Mouse (Mus musculus): ENCODE measurements around the gene Ptprd. TPM values are rescaled to one million over a fixed set of nuclear protein-coding genes. Genes with fewer than 3 reads are reported as not detected.

Ptprd gene
- polyA plus RNA-seq, 1 experiment, result 1.2 TPM

- no peaks in the 10 kb centered on the region for H3K36me3 ChIP-seq (ENCODE audit: control insufficient read depth, insufficient read depth)
- no peaks in the 10 kb centered on the region for H3K79me2 ChIP-seq (ENCODE audit: control insufficient read depth, insufficient read depth)
- no peak for TF ChIP-seq CEBPB (IDR thresholded peaks at IDR 0.05; ENCODE audit: low read depth)
- TF ChIP-seq FOSL1 (IDR thresholded peaks at IDR 0.05; ENCODE audit: insufficient read depth, low read length, poor library complexity, severe bottlenecking), result no peak
- TF ChIP-seq MYOD1 (IDR thresholded peaks at IDR 0.05; ENCODE audit: control insufficient read depth, insufficient read length, low read depth), result no peak
- no peak for TF ChIP-seq CTCF (IDR thresholded peaks at IDR 0.05; ENCODE audit: control insufficient read depth, insufficient read depth, insufficient read length)
- no peak for TF ChIP-seq MAX (IDR thresholded peaks at IDR 0.05)
- no peak for TF ChIP-seq MYOG (IDR thresholded peaks at IDR 0.05; ENCODE audit: control insufficient read depth, extremely low read depth, insufficient read length)
- no peak for TF ChIP-seq USF1 (IDR thresholded peaks at IDR 0.05; ENCODE audit: low read depth)
- no peak overlapping the region for H3ac ChIP-seq (ENCODE audit: control insufficient read depth, insufficient read length, low read depth)
- H3K27me3 ChIP-seq (ENCODE audit: control insufficient read depth, insufficient read depth, insufficient read length), result no peaks in the 10 kb centered on the region
- no peaks in the 10 kb centered on the region for H3K79me3 ChIP-seq (ENCODE audit: low read depth)
- no peak overlapping the region for H3K4me3 ChIP-seq (ENCODE audit: insufficient read depth, poor library complexity, severe bottlenecking)
Measured at GRCm38 (mm10) chr4:76901692-76902091, 1310.1 kb downstream of the Ptprd start.

- Histone ChIP-seq H3K27me3 (ENCODE audit: control insufficient read depth, insufficient read depth, insufficient read length) (no peaks in the 10 kb centered on the region), H3ac (ENCODE audit: control insufficient read depth, insufficient read length, low read depth) (no peak overlapping the region), H3K79me3 (ENCODE audit: low read depth) (no peaks in the 10 kb centered on the region), H3K4me3 (ENCODE audit: insufficient read depth, poor library complexity, severe bottlenecking) (no peak overlapping the region), H3K36me3 (ENCODE audit: control insufficient read depth, insufficient read depth) (no peaks in the 10 kb centered on the region), H3K79me2 (ENCODE audit: control insufficient read depth, insufficient read depth) (no peaks in the 10 kb centered on the region)
- TF ChIP-seq MYOG (IDR thresholded peaks at IDR 0.05; ENCODE audit: control insufficient read depth, extremely low read depth, insufficient read length) (no peak), MAX (IDR thresholded peaks at IDR 0.05) (no peak), FOSL1 (IDR thresholded peaks at IDR 0.05; ENCODE audit: insufficient read depth, low read length, poor library complexity, severe bottlenecking) (no peak), CEBPB (IDR thresholded peaks at IDR 0.05; ENCODE audit: low read depth) (no peak), CTCF (IDR thresholded peaks at IDR 0.05; ENCODE audit: control insufficient read depth, insufficient read depth, insufficient read length) (no peak), MYOD1 (IDR thresholded peaks at IDR 0.05; ENCODE audit: control insufficient read depth, insufficient read length, low read depth) (no peak), USF1 (IDR thresholded peaks at IDR 0.05; ENCODE audit: low read depth) (no peak)
Measured at GRCm38 (mm10) chr4:76889669-76890068, 1322.1 kb downstream of the Ptprd start.

GRCm38 (mm10) chr4:76881610-76882009 lies 1330.2 kb downstream of the Ptprd start:
- Histone ChIP-seq H3K27me3 (ENCODE audit: control insufficient read depth, insufficient read depth, insufficient read length) (no peaks in the 10 kb centered on the region), H3K36me3 (ENCODE audit: control insufficient read depth, insufficient read depth) (no peaks in the 10 kb centered on the region), H3K79me2 (ENCODE audit: control insufficient read depth, insufficient read depth) (no peaks in the 10 kb centered on the region), H3K4me3 (ENCODE audit: insufficient read depth, poor library complexity, severe bottlenecking) (no peak overlapping the region), H3ac (ENCODE audit: control insufficient read depth, insufficient read length, low read depth) (no peak overlapping the region), H3K79me3 (ENCODE audit: low read depth) (no peaks in the 10 kb centered on the region)
- TF ChIP-seq CTCF (IDR thresholded peaks at IDR 0.05; ENCODE audit: control insufficient read depth, insufficient read depth, insufficient read length), result no peak

- H3K27me3 ChIP-seq (ENCODE audit: control insufficient read depth, insufficient read depth, insufficient read length), result no peaks in the 10 kb centered on the region
- TF ChIP-seq CTCF (IDR thresholded peaks at IDR 0.05; ENCODE audit: control insufficient read depth, insufficient read depth, insufficient read length), result no peak
- TF ChIP-seq MAX (IDR thresholded peaks at IDR 0.05), result no peak
- TF ChIP-seq MYOD1 (IDR thresholded peaks at IDR 0.05; ENCODE audit: control insufficient read depth, insufficient read length, low read depth), result no peak
- no peak for TF ChIP-seq MYOG (IDR thresholded peaks at IDR 0.05; ENCODE audit: control insufficient read depth, extremely low read depth, insufficient read length)
- no peak for TF ChIP-seq FOSL1 (IDR thresholded peaks at IDR 0.05; ENCODE audit: insufficient read depth, low read length, poor library complexity, severe bottlenecking)
- no peak for TF ChIP-seq USF1 (IDR thresholded peaks at IDR 0.05; ENCODE audit: low read depth)
- no peak for TF ChIP-seq CEBPB (IDR thresholded peaks at IDR 0.05; ENCODE audit: low read depth)
- H3K4me3 ChIP-seq (ENCODE audit: insufficient read depth, poor library complexity, severe bottlenecking), result no peak overlapping the region
- no peaks in the 10 kb centered on the region for H3K36me3 ChIP-seq (ENCODE audit: control insufficient read depth, insufficient read depth)
- H3ac ChIP-seq (ENCODE audit: control insufficient read depth, insufficient read length, low read depth), result no peak overlapping the region
- H3K79me3 ChIP-seq (ENCODE audit: low read depth), result no peaks in the 10 kb centered on the region
- no peaks in the 10 kb centered on the region for H3K79me2 ChIP-seq (ENCODE audit: control insufficient read depth, insufficient read depth)
Measured at GRCm38 (mm10) chr4:76870971-76871370, 1340.8 kb downstream of the Ptprd start.

- Histone ChIP-seq H3K79me2 (ENCODE audit: control insufficient read depth, insufficient read depth) (no peaks in the 10 kb centered on the region), H3ac (ENCODE audit: control insufficient read depth, insufficient read length, low read depth) (no peak overlapping the region), H3K36me3 (ENCODE audit: control insufficient read depth, insufficient read depth) (no peaks in the 10 kb centered on the region), H3K79me3 (ENCODE audit: low read depth) (no peaks in the 10 kb centered on the region), H3K4me3 (ENCODE audit: insufficient read depth, poor library complexity, severe bottlenecking) (no peak overlapping the region), H3K27me3 (ENCODE audit: control insufficient read depth, insufficient read depth, insufficient read length) (no peaks in the 10 kb centered on the region)
- TF ChIP-seq MYOG (IDR thresholded peaks at IDR 0.05; ENCODE audit: control insufficient read depth, extremely low read depth, insufficient read length), result no peak
- no peak for TF ChIP-seq CTCF (IDR thresholded peaks at IDR 0.05; ENCODE audit: control insufficient read depth, insufficient read depth, insufficient read length)
- TF ChIP-seq MAX (IDR thresholded peaks at IDR 0.05), result no peak
- no peak for TF ChIP-seq FOSL1 (IDR thresholded peaks at IDR 0.05; ENCODE audit: insufficient read depth, low read length, poor library complexity, severe bottlenecking)
Measured at GRCm38 (mm10) chr4:76865585-76865984, 1346.2 kb downstream of the Ptprd start.

- no peak overlapping the region for H3K4me3 ChIP-seq (ENCODE audit: insufficient read depth, poor library complexity, severe bottlenecking)
- no peaks in the 10 kb centered on the region for H3K27me3 ChIP-seq (ENCODE audit: control insufficient read depth, insufficient read depth, insufficient read length)
- no peaks in the 10 kb centered on the region for H3K36me3 ChIP-seq (ENCODE audit: control insufficient read depth, insufficient read depth)
- no peaks in the 10 kb centered on the region for H3K79me2 ChIP-seq (ENCODE audit: control insufficient read depth, insufficient read depth)
- no peak for TF ChIP-seq MYOD1 (IDR thresholded peaks at IDR 0.05; ENCODE audit: control insufficient read depth, insufficient read length, low read depth)
- no peaks in the 10 kb centered on the region for H3K79me3 ChIP-seq (ENCODE audit: low read depth)
- H3ac ChIP-seq (ENCODE audit: control insufficient read depth, insufficient read length, low read depth), result no peak overlapping the region
Measured at GRCm38 (mm10) chr4:76846265-76846664, 1365.5 kb downstream of the Ptprd start.
